In the genomic region with DNA sequence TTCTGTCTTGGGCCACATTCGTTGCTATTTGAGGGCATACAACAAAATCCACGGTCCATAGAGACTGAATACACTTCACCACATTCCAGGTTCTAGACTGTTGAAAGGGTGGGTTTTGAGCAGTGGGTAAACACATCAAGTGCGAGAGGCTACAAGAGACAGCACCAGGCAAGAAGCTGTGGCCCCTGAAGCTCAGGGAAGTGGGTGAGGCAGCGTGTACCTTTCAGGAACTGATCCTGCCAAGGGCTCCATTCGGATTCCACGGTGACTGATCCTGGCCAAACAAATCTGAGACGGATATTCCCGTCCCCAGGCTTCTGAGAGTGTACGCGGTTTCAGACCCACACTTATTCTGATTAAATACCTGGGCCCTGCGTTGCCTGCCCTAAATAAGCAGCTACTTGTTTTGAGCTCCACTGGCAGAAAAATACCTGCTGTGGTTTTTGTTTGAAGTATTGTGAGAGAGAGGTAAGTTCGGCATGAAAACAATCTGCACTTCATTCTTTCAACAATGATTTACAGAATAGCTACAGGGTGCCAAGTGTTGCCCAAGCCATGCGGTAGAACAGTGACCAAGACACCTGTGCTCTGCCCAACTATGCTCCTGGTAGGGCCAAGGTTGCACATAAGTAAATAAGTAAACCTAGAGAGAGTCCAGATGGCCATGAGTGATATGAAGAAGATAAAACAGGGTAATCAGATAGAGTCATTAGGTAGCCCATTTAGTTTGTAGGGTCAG, we compare ENCODE assay signal across 14 mouse cellular contexts. TPM values are rescaled to one million over a fixed set of nuclear protein-coding genes. Genes with fewer than 3 reads are reported as not detected.
A peak's percentile ranks its signal among the peaks of the same experiment; 100 is the strongest.
DNase-seq lines count a peak whose midpoint lies in the region; ATAC-seq and TF ChIP-seq lines count a peak whose summit lies in the region.
"Had no signal": no experiment of that assay in that cellular context is flagged by ENCODE, and none has a peak within 500 bp of the region (broad histone marks: within the 10 kb centered on the region; RNA-seq: fewer than 3 reads in every experiment).

No protein-coding gene starts in this region.

- no peak for TF ChIP-seq CTCF in small intestine, adult 2 months (IDR thresholded peaks at IDR 0.05; ENCODE audit: extremely low read depth, insufficient read length, insufficient replicate concordance, low read depth, low read length)

- no peak overlapping the region for H3K27ac ChIP-seq in liver, embryonic 13.5 days
- peak overlapping the region; percentile 94 for H3K27ac ChIP-seq in small intestine, adult 2 months (ENCODE audit: insufficient read depth, low read depth, low read length)

- no peaks in the 10 kb centered on the region for H3K27me3 ChIP-seq in liver, embryonic 13.5 days
- no peaks in the 10 kb centered on the region for H3K27me3 ChIP-seq in small intestine, adult 2 months (ENCODE audit: control insufficient read depth, insufficient read depth, low read length)

- H3K36me3 ChIP-seq in liver, embryonic 13.5 days = no peaks in the 10 kb centered on the region
- no peaks in the 10 kb centered on the region for H3K36me3 ChIP-seq in small intestine, adult 2 months (ENCODE audit: control insufficient read depth, insufficient read depth, low read length)

- no peak for DNase-seq in liver, embryonic 13.5 days
- DNase-seq in liver = no peak
- DNase-seq in kidney, adult 18-20 months = peak; percentile 76
- peak; percentile 70 to 86 for DNase-seq in kidney, postnatal 36 days
- DNase-seq in frontal cortex, postnatal 10 days (ENCODE audit: low spot score in 2 of 2) = no peak
- DNase-seq in gastrocnemius, adult 18-20 months (ENCODE audit: low spot score) = no peak
- DNase-seq: cerebellum, adult 11-12 months; forebrain, postnatal 0 days; heart, adult 18-20 months; heart, postnatal 36 days; thymus, adult 18-20 months had no signal

- WGBS in liver, embryonic 13.5 days (ENCODE audit: insufficient replicate concordance) = 64% methylated on average over 13 of the region's 13 CpGs
- WGBS in small intestine, adult 2 months = 25% methylated on average over 13 of the region's 13 CpGs

- no peaks in the 10 kb centered on the region for H3K4me1 ChIP-seq in liver, embryonic 13.5 days (replicated peaks)
- peaks cover 7% of the 10 kb centered on the region; the same call in 1 of the 2 replicates for H3K4me1 ChIP-seq in small intestine, adult 2 months (ENCODE audit: control insufficient read depth, insufficient read depth, insufficient read length, low read length)

- ATAC-seq in liver, embryonic 13.5 days (ENCODE audit: low read depth) = 0 out of 2 replicates have a peak, but pooled peaks have one; percentile 41
- ATAC-seq in megakaryocyte progenitor cell, adult 5-6 weeks (replicated peaks; ENCODE audit: poor library complexity) = no peak
- ATAC-seq: forebrain, postnatal 0 days had no signal

- H3K4me2 ChIP-seq in liver, embryonic 13.5 days = no peak overlapping the region
- H3K4me2 ChIP-seq: midbrain, embryonic 11.5 days had no signal

- H3K4me3 ChIP-seq in liver, embryonic 13.5 days (replicated peaks) = no peak overlapping the region
- peak overlapping the region; percentile 27 for H3K4me3 ChIP-seq in small intestine, adult 2 months (ENCODE audit: low read depth, low read length)

- H3K9ac ChIP-seq in liver, embryonic 13.5 days = no peak overlapping the region
- H3K9ac ChIP-seq: forebrain, postnatal 0 days had no signal

- no peaks in the 10 kb centered on the region for H3K9me3 ChIP-seq in liver, embryonic 13.5 days (replicated peaks)

- TF ChIP-seq POLR2A in small intestine, adult 2 months (IDR thresholded peaks at IDR 0.05; ENCODE audit: low read depth, low read length) = no peak

RNA-seq across cellular contexts. Expression of a gene that starts 16.1 kb away (rescaled TPM):
- polyA plus RNA-seq in liver, embryonic 13.5 days (2015; fragmentation: Nextera tagmentation; extraction: Ambion mirVana) = 3.6 and 5.8 TPM in 2 replicates
- polyA plus RNA-seq in small intestine, adult 2 months (2012; rRNA removed) = 9.7 and 19.4 TPM in 2 replicates
- 78.2 and 79.0 TPM in 2 replicates for total RNA-seq in megakaryocyte progenitor cell, adult 5-6 weeks (2015)
- 28.8 and 36.5 TPM in 2 replicates for total RNA-seq in megakaryocyte progenitor cell, adult 5-6 weeks (2017)
- total RNA-seq in gastrocnemius, adult 18-20 months (2021) = under 1 TPM; 0.80 to 0.97 TPM

Comparison
In these comparisons a context has a peak if more than half of its experiments do, and no peak if none do; other contexts are left out.
1. DNase-seq: peak in kidney, adult 18-20 months (single experiment) and kidney, postnatal 36 days (2 of 2); none in liver, embryonic 13.5 days (single experiment), liver (single experiment), frontal cortex, postnatal 10 days (0 of 2) and gastrocnemius, adult 18-20 months (single experiment).
2. RNA of a gene that starts 16.1 kb away (total RNA-seq): 28.8 to 79.0 TPM in megakaryocyte progenitor cell, adult 5-6 weeks; 0.80 to 0.97 TPM in gastrocnemius, adult 18-20 months; every median in the first group is over 10 times any median in the second.